Mouse (Mus musculus) urinary bladder, adult 18-20 months (tissue): ENCODE data around the gene Gm37240.

Source experiments
- DNase-seq, 2 experiments: peaks; one replicate each; pipeline ENCODE4 v3.0.0; 2022; ENCODE audit warnings: low spot score in 2 of 2, mixed read lengths in 2 of 2

Gm37240 gene

DNA sequence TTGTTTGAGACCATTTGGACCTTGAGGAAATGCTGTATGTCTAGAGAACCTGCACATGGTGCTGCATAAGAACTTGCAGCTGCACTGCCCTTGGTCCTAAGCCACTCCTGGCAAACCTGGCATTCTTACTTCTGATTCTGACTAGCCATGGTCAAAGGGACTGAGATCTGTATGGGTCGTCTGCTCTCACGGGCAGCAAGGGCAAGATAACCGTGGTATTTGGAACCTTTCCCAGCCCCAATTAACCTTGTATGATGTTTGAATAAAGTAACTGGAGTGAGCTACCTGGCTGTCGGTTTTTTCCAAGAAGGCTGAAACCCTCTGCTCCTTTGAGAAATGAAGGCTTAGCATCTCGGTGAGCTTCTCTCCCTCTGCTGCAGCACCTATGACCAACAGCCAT, 8.4 kb downstream of the Gm37240 start:
- no peak for DNase-seq

DNA sequence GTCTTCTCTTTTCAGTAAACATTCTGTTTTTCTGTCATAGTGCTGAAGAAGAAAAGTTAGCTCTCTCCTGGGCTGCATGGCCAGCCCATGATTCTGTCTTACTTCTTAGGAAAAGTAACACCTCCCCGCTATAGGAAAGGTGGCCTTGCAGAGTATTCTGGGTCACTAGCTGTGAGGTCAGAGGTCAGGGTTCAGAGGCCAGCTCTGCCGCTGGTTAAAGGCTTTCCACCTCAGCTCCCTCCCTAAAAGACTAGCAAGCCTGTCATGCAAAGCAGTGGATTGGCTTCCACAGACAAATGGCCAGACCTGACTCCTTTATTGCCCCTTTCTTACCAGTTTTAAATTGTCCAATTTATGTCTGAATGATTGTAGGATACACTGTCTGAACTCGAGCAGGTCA, 23.3 kb downstream of the Gm37240 start:
- DNase-seq = no peak

DNA sequence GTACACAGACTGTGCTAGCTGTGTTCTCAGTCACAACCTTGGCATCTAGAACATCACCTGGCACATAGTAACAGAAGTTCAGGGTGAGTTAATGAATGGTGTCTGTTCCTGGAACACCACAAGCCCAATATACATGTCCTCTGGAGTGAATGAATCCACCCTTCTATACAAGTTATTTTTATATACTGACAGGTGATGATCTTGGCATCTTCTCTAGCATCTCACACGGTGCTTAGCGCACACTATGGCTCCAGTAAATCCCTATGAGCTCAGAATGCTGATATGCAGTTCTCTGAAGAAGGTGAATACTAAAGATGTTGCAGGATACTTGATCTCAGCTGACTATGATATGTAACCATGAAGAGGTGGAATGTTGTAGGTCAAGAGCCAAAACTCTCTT, 24.4 kb downstream of the Gm37240 start:
- DNase-seq = no peak

DNA sequence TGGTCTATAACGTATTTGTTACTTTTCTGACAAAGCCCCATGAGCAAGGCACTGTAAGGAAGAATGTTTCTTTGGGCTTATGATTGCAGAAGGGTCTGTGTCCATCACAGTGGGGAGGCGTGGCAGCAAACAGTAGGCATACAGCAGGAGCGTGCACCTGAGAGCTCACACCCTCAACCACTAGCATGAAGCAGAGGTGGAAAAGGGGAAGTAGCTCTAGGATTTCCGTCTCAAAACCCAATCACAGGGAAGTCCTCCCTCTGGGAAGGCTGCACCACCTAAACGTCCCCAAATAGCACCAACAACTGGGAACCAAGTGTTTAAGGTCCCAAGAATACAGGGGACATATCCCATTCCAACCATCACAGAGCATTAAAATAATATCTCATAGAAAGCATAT, 26.3 kb downstream of the Gm37240 start:
- DNase-seq = no peak

DNA sequence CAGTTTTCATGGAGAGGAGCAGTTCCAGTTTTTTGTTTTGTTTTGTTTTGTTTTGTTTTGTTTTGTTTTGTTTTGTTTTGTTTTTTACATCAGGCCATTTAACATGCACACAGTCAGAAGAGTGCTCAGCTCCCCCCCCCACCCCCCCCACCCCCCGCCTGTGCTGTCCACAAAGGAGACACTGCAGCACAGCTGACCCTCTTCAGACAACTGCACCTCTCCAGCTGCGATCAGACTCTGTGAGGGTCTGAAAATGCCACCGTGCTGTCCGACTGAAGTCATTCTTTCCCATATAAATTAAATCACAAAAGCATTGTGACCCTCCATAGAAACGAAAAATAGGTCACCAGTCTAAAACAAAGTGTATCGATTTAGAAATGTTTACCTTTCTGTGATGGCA, 28.0 kb downstream of the Gm37240 start:
- no peak for DNase-seq

DNA sequence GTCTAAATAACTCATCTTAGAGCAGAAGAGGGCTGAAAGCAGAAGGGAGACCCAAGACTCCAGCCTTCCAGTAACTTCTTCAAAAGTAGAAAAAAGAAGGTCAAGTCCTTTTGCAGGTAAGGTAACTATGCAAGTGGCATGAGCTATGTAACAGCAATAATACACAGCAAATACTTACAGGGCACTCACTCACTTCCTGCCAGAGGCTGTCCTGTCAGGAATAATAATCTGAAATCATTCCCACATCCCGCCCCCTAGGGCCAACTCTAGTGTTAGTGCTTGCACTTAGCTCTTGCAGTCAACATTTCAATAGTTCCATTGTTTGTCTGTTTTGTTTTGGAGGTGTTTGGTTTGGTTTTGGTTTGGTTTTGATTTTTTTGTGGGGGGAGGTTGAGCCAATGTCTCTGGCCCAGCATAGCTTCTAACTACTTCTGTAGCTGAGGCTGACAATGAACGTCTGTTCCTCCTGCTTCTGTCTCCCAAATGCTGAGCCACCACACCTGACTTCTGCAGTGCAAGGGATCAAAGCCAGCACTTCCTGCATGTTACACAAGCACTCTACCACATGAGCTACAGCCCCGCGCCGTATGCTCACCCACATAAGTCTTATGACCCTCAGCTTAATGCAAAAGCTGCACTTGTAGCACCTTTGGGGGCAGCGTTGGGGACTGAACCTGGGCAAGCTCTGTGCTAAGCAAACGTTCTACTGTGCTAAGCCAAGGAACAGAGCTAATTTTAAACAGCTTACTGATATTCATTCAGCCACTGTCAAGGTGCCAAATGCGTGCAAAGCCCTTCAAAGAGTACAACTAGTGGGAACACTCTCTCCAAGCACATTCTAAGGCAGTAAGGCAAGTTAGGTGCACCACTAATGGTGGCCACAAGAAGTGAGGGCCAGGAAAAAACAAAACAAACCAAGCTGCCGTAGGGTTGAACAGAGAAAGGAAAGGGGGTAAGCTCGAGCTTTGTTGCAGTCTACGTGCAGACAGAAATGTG, 28.9 kb downstream of the Gm37240 start:
- DNase-seq = no peak

DNA sequence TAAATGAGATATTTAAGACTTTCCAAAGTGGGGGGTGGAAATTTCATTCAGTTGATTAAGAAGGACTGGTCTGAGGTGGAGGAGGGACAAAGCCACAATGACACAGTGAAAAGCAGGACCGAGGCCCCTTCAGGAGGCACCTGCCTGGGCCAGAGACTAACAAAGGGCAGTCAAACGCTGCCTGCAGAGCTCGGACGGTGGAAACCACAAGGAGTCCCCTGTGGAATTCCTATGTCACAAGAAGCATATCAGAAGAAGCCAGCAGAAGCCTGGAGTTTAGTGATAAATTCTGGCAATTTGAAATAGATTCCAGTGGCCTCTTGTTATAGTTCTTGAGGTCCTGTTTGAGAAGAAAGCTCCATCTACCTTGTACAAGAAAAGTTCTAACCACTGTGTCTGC, 30.2 kb downstream of the Gm37240 start:
- no peak for DNase-seq

DNA sequence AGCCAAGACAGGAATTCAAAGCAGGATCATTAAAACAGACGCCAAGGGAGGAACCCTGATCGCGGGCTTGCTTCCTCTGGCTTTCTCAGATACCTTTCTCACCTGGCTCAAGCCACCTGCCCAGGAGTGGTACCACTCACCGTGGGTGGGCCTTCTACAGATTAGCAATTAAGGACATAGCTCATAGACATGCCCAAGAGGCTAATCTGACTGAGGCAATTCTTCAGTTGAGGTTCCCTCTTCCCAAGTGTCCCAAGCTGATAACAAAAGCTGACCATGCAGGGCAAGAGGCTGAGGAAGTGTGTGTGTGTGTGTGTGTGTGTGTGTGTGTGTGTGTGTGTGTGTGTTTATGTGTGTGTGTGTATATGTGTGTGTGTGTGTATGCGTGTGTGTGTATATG, 31.4 kb downstream of the Gm37240 start:
- DNase-seq = no peak

DNA sequence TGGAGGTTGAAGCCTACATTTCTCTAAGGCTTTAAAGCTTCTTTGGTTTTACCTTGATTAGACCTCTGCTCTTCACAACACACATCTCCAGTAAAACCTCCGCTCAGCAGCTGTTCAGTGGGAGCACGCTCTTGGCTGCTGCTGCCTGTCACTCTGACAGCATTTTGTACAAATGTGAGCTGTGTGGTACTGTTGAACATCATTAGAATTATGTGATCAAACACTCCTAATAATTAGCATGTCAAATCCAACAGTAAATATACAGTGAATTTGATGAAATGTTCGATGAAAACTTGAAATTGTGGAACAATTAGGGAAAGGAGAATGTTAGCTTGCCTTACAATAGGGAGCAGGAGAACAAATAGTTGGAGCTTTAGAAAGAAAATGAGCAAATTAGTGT, 32.3 kb downstream of the Gm37240 start:
- no peak for DNase-seq

DNA sequence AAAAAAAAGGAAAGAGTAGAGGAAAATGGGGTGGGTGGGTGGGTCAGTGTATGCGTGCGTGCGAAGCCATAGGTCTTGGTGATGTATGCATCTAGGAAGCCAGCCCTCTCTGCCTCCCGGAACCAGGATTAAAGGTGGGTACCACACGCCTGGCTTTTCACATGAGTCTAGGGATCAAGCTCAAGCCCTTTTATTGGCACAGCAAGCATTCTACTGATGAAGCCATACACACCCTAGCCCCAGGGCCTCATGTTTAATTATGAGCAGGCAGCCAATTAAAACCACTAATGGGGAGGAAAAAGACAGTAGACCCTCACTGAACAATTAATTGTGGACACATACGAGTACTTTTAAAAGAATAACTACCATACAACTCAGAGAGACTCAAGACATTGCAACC, 33.2 kb downstream of the Gm37240 start:
- DNase-seq = no peak

DNA sequence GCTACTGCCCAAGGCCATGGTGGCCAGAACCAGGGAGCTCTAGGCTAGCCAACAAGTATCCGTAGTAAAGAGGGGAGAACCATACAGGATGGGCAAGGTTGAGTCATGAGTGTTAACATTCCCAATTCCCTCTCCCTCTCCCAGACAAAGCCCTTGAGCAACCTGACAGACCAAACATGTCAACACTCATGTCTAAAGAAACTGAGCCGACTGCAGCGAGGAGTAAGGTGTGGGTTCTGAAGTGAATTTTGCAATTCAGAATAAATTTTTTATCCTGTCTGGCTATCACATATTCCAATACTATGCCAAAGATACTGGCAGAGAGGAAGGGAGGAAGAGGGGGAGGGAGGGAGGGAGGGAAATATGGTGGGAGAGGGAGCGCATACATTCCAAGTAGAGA, 33.6 kb downstream of the Gm37240 start:
- no peak for DNase-seq

DNA sequence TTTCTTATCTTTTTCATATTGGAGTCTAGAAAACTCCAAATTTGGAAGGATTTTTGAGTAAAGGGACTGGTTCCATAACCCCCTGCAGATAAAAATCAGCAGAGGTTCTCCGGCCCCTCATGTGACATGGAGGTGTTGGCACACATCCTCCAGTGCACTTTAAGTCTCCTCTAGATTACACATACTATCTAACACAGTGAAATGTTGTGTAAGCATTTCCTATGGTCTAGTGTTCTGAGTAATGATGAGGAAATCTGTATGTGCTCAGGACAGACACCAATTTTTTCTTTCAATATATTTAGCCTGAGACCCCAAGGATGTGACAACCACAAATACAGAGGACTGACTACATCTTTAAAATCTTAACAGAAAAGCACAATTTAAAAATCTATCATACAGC, 37.2 kb downstream of the Gm37240 start:
- DNase-seq = no peak

DNA sequence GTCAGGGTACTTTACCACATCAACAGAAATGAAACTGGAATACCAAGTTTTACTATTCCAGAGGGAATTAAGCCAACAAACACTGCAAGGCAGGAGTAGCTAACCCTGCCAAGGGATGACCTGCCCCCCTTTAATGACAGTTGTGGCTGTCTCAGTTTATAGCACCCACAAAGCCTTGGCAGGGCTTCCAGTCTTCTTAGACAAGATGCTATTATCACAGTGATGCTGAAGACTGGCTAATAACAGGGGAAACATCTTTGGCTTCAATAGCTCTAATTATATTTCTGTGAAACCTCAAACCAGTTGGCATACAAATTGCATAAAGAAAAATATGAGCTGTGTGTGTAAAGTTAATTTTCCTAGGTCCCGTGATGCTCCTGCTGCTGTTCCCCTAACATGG, 41.0 kb downstream of the Gm37240 start:
- DNase-seq = no peak

DNA sequence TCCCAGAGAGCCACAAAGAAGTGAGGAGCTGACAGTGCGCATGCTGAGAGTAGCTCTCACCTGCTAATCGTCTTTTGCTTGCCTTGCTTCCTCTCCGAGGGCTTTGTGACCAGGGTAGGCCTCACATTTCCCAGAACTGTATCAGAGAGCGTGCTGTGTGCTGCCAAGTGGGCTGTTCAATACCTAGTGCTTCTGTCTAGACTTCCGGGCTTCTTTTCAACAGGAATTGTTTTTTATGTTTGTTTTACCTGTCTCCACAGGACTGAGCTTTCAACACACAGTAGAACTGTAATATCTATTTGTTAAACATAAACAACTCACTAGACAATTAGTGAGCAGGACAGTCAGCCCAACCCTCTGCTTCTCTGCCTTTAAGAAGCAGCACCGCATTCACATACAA, 42.0 kb downstream of the Gm37240 start:
- no peak for DNase-seq

DNA sequence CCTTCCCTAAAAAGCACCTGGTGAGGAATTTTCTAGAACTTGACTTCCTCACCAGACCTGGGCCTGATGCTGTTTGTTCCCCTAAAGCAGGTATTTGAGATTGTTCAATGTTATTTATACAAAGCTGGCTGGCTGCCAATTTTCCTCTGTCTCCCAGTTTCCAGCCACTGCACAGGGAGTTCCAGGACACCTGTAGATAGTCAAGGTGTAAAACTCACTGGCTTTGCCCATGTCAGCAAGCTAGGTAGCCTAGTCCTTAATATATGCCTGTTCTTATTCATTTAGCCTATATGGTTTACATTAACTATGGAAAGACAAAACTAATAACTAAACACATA, 44.5 kb downstream of the Gm37240 start:
- DNase-seq = no peak

DNA sequence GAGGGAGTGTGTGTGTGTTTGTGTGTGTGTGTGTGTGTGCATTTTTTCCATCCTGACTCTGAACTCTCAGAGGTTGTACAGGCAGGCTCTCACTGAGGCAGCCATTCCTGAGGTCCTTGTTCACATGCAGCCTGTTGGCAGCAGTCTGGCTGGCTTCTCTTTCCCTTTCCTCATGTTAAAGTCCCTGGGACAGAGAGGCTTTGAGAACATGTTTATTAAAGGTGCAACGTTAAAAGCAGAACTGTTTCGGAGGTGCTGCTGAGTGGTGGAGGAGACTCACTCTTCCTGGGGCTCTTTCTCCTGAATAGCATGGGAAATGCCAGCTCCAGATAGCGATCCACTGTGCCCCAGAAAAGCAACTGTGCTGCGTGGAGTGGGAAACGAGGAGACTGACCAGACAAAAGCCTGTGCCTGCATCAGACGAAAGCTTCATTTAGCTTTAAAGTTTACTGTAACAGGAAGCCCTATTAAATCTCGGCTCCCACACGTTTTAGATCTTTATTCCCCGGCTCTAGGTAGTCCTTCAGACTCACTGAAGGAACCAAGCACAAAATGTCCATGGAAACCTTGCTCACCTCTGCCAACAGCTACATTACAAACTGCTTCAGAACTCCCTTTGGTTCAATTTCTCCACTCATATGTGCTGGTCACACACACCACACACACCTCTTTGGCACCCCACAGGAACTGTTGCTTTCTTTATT, 45.0 kb downstream of the Gm37240 start:
- DNase-seq = no peak

DNA sequence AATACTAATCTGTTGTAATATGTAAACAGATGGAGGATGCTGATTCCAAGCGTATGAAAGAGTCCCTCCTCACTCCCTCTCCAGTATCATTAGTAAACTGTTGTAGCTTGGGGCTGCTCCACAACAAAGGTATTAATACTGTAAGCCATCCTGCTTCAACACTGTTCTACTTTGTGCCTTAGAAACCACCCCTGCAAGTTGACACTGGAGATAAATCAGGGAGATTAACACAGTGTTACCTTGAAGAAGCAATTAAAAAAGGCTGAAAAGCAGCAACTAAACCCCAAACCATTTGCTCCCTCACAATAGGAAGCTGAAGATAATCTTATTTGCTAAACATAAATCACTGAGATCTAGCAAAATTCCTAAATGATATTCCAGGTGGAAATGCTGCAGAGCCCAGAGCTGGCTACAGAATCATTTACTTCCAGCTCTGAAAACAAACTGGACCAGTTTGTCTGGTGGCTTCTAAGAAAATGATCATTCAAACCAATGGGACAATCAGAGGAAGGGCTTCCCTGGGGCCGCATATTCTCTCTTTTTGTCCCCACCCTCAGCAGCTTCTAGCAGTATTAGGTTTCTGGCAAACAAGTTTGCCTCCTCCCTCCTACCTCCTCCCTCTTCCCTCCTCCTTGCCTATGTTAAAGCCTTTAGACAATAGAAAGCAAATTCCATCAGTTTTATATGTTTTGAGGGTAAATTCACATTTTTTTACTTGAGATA, 45.7 kb downstream of the Gm37240 start:
- DNase-seq = no peak

DNA sequence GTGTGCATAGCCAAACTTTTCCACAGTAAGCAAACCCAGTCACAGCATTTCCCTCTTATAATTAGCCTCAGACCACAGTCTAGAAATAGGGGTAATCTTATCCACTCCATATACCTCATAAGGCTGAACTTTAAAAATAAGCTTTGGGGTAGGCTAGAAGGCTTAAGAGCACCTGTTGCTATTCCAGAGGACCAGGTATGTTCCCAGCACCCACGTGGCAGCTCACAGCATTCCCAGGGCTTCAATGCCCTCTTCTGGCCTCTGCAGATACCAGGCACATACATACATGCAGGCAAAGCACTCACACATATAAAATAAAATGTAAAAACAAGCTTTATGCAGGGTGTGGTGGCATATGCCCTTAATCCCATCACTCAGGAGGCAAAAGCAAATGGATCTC, 53.7 kb downstream of the Gm37240 start:
- no peak for DNase-seq

DNA sequence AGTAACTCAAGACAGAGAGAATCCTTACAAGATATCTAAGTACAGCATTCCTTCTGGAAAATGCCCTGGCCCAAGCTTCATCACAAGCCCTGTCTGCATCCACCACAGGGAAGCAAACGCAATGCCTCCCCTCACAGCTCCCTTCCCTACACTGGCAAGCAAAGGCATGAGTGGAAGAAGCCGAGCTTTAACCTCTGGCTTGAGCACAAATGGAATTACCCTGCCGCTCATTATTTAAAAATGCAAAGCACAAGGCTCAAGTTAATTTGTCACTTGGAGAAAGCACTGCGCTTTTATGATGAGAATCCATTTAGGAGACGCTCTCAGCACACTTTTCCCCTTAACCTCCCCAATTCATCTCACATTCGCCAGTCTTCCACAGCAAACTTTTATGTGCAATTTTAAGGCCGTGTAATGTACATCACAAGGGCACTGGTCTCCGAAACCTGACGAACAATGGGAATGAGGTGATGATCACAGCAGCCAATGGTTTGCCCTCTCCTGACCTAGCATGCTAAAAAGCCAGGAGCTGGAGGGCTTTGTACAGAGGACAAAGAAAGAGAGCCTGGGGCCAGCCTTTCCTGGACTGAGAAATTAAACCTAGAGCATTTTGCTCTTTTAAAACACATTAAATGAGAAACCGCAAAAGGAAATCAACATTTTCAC, 54.7 kb downstream of the Gm37240 start:
- no peak for DNase-seq

DNA sequence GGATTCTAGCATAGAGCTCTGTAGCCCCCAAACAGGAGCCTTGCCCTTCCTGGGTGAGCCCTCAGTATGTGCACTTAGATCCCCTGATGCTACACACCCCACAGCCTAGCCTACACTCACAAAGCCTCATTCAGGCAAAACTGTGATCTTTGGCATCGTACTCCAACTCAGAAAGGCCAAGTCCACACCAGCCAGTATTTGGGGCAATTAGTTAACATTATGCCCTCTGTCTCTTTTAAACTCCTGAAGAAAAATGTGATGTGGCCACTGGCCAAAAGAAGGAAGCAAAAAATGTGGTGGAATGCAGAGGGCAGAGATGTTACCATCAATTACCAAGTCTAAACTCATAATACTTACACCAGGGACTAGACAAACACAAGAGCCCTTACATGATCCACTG, 55.5 kb downstream of the Gm37240 start:
- DNase-seq = no peak

DNA sequence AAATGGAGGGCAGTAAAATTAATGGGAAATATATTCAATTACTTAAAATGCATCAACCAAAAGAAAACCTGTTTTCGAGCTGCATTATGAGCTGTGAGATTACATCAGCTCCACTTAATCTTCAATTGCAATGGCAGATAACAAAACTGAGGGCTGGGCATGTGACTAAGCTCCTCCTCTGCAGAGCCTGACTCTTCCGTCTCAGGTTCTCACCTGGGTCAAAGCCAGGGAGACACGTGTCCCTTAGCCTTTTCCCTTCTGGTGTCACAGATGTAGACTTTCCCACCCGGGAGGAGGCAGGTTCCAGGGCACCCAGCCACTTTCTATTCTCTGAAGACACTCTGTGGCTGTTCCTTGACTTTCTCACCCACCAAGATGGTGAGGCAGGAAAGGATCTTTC, 58.3 kb downstream of the Gm37240 start:
- DNase-seq = no peak

DNA sequence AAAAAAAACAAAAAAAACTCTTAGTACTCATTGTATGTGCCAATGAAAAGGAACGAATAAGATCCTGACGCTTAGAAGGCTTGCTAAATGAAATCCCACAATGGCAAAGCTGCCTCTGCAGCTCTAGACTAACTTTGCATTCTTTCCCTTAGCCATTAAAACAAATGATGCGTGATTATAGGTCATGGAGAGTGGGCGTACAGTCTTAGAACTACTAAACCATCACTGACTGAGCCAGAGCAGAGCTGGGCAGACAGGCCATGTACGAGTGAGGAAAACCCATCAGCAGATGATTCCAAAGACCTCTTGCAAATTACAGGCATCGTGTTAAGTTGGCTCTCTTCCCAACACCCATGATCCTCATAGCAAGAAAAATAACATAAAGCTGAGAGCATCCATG, 59.5 kb downstream of the Gm37240 start:
- DNase-seq = no peak
